Mouse (Mus musculus): ENCODE measurements at regions not wholly inside any gene's neighbourhood (a gene's known extent, or its start where the extent isn't known, plus 50 kb on each side); places are given as distances from the start of the nearest gene placed in this dataset.

- TF ChIP-seq CTCF (IDR thresholded peaks at IDR 0.05) (no peak), EP300 (IDR thresholded peaks at IDR 0.05) (no peak)
Observed at GRCm38 (mm10) chr1:73625365-73625764, 498.9 kb downstream of the Tns1 start.
